Mouse (Mus musculus): ENCODE results near the gene Pygb.

GRCm38 (mm10) chr2:150810603-150811002, 24.1 kb downstream of the Pygb start:
- TF ChIP-seq POLR2A (IDR thresholded peaks at IDR 0.05; ENCODE audit: insufficient read length, low read depth) (no peak), MYOD1 (IDR thresholded peaks at IDR 0.05; ENCODE audit: control insufficient read depth in 1 of 3, insufficient read length in 2 of 3, low read depth in 2 of 3) (no peak), MYOG (IDR thresholded peaks at IDR 0.05; ENCODE audit: control insufficient read depth in 1 of 3, insufficient read depth in 1 of 3, insufficient read length in 2 of 3, low read depth in 2 of 3) (no peak), USF1 (IDR thresholded peaks at IDR 0.05; ENCODE audit: low read depth) (no peak), MAX (IDR thresholded peaks at IDR 0.05; ENCODE audit: low read depth) (no peak), E2F4 (IDR thresholded peaks at IDR 0.05; ENCODE audit: insufficient read depth) (no peak), SRF (IDR thresholded peaks at IDR 0.05; ENCODE audit: control insufficient read depth, insufficient read length, low read depth) (no peak)

All from myocyte (in vitro differentiated cells).